Mouse (Mus musculus) left cerebral cortex, postnatal 14 days (tissue): ENCODE results near the gene Scrg1. TPM values are rescaled to one million over a fixed set of nuclear protein-coding genes. Genes with fewer than 3 reads are reported as not detected.

Experiments
- total RNA-seq, 2 experiments: library from RNA; stranded (reverse); gene quantifications; 2 replicates each; pipeline ENCODE4 v1.2.3; 2021

The Scrg1 gene
- total RNA-seq, 2 experiments from 2014 or later: 56.8 to 65.6 TPM

Other genes starting within 250 kb of the Scrg1 start
- gene Hand2, start 134.9 kb upstream of the Scrg1 start, total RNA-seq: not detected
- gene Sap30, start 31.9 kb downstream of the Scrg1 start, total RNA-seq: 10 to 100 TPM in 1 of 2 experiments, 1 to 10 TPM in 1; 7.3 to 10.5 TPM
- 10 to 100 TPM in 1 of 2 experiments, 1 to 10 TPM in 1; 4.6 to 10.7 TPM for gene Hmgb2, start 56.0 kb downstream of the Scrg1 start, total RNA-seq
- 1 to 10 TPM; 8.1 to 8.3 TPM for gene Galnt7, start 197.1 kb downstream of the Scrg1 start, total RNA-seq